Mouse (Mus musculus) midbrain, embryonic 12.5 days (tissue): ENCODE results near the gene Olfr1102. TPM values are rescaled to one million over a fixed set of nuclear protein-coding genes. Genes with fewer than 3 reads are reported as not detected.

ENCODE experiments used
- ATAC-seq: fragments of 200-750 bp; cut with Nextera tagmentation; 2 replicates; pipeline ENCODE4 v1.8.0; 2017; ENCODE audit warnings: low read depth, moderate TSS enrichment, moderate library complexity; ENCODE audit not compliant: low FRiP score
- H3K27ac ChIP-seq: fragments of 300-500 bp; sonication (generic); replicated peaks from 2 replicates; pipeline ENCODE4 v1.5.1; 2016; ENCODE audit warnings: mild to moderate bottlenecking
- H3K27me3 ChIP-seq: fragments of 300-500 bp; sonication (generic); 2 replicates; pipeline ENCODE4 v1.6.1; 2016; ENCODE audit warnings: mild to moderate bottlenecking
- H3K36me3 ChIP-seq: fragments of 300-500 bp; sonication (generic); 2 replicates; pipeline ENCODE4 v1.6.1; 2016
- H3K4me1 ChIP-seq: fragments of 300-500 bp; sonication (generic); 2 replicates; pipeline ENCODE4 v1.6.1; 2016
- H3K4me2 ChIP-seq: fragments of 300-500 bp; sonication (generic); replicated peaks from 2 replicates; pipeline ENCODE4 v1.6.1; 2016; ENCODE audit warnings: mild to moderate bottlenecking, moderate library complexity
- H3K4me3 ChIP-seq: fragments of 300-500 bp; sonication (generic); 2 replicates; pipeline ENCODE4 v1.5.1; 2016; ENCODE audit warnings: mild to moderate bottlenecking
- H3K9ac ChIP-seq: fragments of 300-500 bp; sonication (generic); replicated peaks from 2 replicates; pipeline ENCODE4 v1.6.1; 2016; ENCODE audit warnings: mild to moderate bottlenecking, moderate library complexity
- H3K9me3 ChIP-seq: fragments of 300-500 bp; sonication (generic); 2 replicates; pipeline ENCODE4 v1.6.1; 2016; ENCODE audit warnings: mild to moderate bottlenecking
- WGBS: fragments of 180-500 bp; shearing (Covaris S2); methylation state at CpG from one replicate; pipeline ENCODE4 v1.1.7; 2016; 5-methylcytosine and 5-hydroxymethylcytosine counted together
- polyA plus RNA-seq: library from polyadenylated mRNA; unstranded; fragments of >200 nt; fragmentation: Nextera tagmentation; extraction: Ambion mirVana; gene quantifications from 2 replicates; pipeline ENCODE4 v1.2.1, GENCODE M21; 2016

Gene Olfr1102
- not detected in 2 replicates for polyA plus RNA-seq

DNA sequence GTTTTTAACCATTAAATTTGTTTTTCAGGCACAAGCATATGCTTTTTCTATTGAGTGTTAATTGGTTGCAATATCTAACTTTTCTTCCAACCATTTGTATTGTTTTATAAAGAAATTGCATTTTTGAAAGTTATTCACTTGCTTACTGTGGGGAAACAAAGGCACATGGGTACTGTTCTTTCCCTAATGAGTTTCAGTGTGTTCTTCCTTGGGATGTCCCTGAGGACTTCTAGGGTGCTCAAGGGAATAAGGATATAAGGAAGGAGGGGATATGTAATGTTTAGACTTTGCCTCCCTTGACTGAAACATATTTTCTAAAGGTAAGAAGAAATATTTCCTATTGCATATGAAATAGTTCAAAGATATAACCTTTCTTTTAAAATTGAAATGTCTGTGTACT is at the start of gene Olfr1102:
Gene Olfr1102 (plus strand): TSS at position 301 of the 400 bp plus-strand sequence.
- Histone ChIP-seq H3K4me3 (no peak within 1 kb of the TSS), H3K4me2 (no peak within 1 kb of the TSS), H3K9ac (no peak within 1 kb of the TSS), H3K9me3 (no peaks in the 10 kb centered on the region), H3K27me3 (no peaks in the 10 kb centered on the region), H3K4me1 (no peaks in the 10 kb centered on the region), H3K27ac (no peak within 1 kb of the TSS), H3K36me3 (no peaks in the 10 kb centered on the region)
- no peak for ATAC-seq

DNA sequence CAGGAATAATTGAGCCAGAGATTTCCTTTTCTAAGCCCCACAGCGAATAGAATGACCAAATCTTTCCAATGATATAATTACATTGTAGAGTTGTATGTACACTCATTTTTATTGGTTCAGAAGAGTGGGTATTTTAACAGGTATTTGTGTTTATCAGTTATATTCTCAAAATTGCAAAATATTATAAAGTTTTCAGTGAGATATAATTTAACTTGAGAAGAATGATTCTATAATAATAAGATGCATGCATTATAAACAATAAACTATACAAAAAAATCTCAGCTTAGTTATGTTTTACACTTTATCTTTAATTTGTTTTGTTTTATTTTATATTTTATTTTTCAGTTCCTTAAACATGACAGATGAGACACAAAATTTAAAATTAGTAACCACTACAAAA is 37.6 kb upstream of the Olfr1102 start, which contains the start of gene Olfr1099:
Gene Olfr1099 (minus strand): TSS at position 101 of the 400 bp plus-strand sequence.
- Histone ChIP-seq H3K9me3 (no peaks in the 10 kb centered on the region), H3K9ac (no peak within 1 kb of the TSS), H3K4me2 (no peak within 1 kb of the TSS), H3K27me3 (no peaks in the 10 kb centered on the region), H3K4me3 (no peak within 1 kb of the TSS), H3K4me1 (no peaks in the 10 kb centered on the region), H3K36me3 (no peaks in the 10 kb centered on the region), H3K27ac (no peak within 1 kb of the TSS)
- 89% methylated on average over 1 of the region's 1 CpGs for WGBS
- ATAC-seq = no peak

DNA sequence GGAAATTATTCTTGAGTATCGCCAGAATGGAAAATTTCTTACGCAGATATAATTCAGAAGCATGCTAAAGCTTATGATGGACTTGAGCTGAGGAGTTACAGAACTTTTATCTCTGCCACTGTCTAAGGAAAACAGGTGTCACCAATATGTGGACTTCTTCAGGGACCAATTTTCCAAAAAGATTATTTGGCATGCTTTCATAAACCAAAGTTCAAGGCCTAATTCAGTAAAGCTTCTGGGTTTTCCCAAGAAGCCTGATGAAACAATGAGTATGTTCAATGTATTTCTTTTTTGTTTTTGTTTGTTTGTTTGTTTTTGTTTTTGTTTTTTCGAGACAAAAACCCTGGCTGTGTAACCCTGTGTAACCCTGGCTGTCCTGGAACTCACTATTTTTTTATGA is 18.3 kb upstream of the Olfr1102 start, which contains the start of gene Olfr1100:
Gene Olfr1100 (minus strand): TSS at position 101 of the 400 bp plus-strand sequence.
- Histone ChIP-seq H3K36me3 (no peaks in the 10 kb centered on the region), H3K27me3 (no peaks in the 10 kb centered on the region), H3K4me1 (no peaks in the 10 kb centered on the region), H3K4me2 (no peak within 1 kb of the TSS), H3K4me3 (no peak within 1 kb of the TSS), H3K27ac (no peak within 1 kb of the TSS), H3K9me3 (no peaks in the 10 kb centered on the region), H3K9ac (no peak within 1 kb of the TSS)
- WGBS = 81% methylated on average over 3 of the region's 3 CpGs
- no peak for ATAC-seq

DNA sequence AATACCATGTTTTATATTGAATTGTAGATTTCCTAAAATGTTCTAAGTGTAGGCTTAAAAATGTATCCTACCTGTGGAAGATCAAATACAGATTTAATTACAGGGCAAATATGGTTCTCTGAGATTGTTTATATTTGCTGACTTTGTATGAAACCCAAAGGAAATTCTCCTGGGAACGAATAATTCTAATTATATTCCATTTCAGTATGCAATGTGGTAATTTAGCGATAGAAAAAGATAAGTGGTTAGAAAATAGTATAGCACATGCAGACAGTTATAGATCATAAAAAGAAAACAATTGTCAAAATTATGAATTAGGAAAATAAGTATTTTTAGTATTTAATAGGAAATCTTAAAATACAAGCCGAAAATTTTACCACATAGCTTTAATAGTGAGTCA is 7.1 kb upstream of the Olfr1102 start, which contains the start of gene Olfr1101:
Gene Olfr1101 (minus strand): TSS at position 101 of the 400 bp plus-strand sequence.
- ATAC-seq = no peak
- H3K4me3 ChIP-seq = no peak within 1 kb of the TSS
- H3K4me2 ChIP-seq = no peak within 1 kb of the TSS
- H3K9me3 ChIP-seq = no peaks in the 10 kb centered on the region
- WGBS = 82% methylated on average over 3 of the region's 3 CpGs
- H3K27ac ChIP-seq = no peak within 1 kb of the TSS
- H3K27me3 ChIP-seq = no peaks in the 10 kb centered on the region
- H3K36me3 ChIP-seq = no peaks in the 10 kb centered on the region
- H3K4me1 ChIP-seq = no peaks in the 10 kb centered on the region
- no peak within 1 kb of the TSS for H3K9ac ChIP-seq

DNA sequence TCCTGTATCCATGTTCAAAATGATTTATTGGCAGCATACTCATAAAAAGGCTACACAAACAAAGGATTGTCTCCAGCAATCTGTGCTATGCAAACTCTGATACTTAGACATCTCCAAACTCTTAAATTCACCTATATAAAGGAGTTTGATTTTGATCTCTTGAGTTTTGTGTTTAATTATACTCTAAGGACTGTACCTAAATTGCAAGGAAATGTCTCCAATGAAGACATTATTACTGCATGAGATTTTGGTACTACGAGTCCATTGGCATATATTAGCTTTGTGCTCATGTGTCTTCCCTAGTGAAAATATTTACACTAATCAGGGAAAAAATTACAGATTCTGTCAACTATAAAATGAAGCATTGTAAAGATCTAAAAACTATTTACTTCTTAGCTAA is 28.8 kb downstream of the Olfr1102 start, which contains the start of gene Olfr1104:
Gene Olfr1104 (minus strand): TSS at position 101 of the 400 bp plus-strand sequence.
- no peak for ATAC-seq
- no peak within 1 kb of the TSS for H3K27ac ChIP-seq
- no peaks in the 10 kb centered on the region for H3K36me3 ChIP-seq
- no peak within 1 kb of the TSS for H3K9ac ChIP-seq
- WGBS = 85% methylated on average over 1 of the region's 1 CpGs
- H3K4me3 ChIP-seq = no peak within 1 kb of the TSS
- no peak within 1 kb of the TSS for H3K4me2 ChIP-seq
- no peaks in the 10 kb centered on the region for H3K9me3 ChIP-seq
- H3K4me1 ChIP-seq = no peaks in the 10 kb centered on the region
- H3K27me3 ChIP-seq = no peaks in the 10 kb centered on the region

DNA sequence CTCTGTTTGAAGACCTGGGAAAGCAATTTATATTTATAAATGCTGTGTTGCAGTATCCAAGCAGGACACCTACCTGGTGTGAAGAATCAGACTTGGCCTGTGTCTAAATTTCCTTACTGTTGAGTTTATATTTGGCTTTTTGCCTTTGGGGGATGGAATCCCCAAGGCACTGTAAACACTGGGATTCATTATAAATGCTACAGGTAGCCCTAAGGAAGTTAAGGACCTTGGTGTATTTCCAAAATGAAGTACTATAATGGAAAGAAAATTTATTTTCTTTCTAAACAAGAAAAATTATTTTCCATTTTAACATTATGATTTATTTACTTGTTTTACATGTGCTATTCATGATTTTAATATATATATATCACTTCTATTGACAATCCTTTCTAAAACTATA is 38.2 kb downstream of the Olfr1102 start, which contains the start of gene Olfr1105:
Gene Olfr1105 (minus strand): TSS at position 101 of the 400 bp plus-strand sequence.
- Histone ChIP-seq H3K4me2 (no peak within 1 kb of the TSS), H3K4me3 (no peak within 1 kb of the TSS), H3K4me1 (no peaks in the 10 kb centered on the region), H3K27me3 (no peaks in the 10 kb centered on the region), H3K9ac (no peak within 1 kb of the TSS), H3K9me3 (no peaks in the 10 kb centered on the region), H3K36me3 (no peaks in the 10 kb centered on the region), H3K27ac (no peak within 1 kb of the TSS)
- ATAC-seq = no peak

DNA sequence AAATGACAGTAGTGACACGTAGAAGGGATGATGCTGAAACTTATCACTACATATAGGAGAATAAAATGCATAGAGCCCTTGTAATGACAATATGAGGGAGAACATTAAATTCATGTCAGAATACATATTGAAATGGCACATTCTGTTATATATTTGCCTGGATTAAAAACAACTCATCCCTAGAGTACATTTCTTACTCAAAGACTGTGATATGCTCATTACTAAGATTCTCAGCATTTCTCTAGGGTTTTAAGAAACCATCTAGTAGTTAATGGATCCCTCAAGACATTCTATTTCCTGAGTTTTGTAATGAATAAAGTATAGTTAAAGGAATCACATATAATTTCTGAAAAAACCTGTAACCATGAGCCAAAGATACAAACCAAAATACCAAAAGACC is 54.0 kb downstream of the Olfr1102 start, which contains the start of gene Olfr1106:
Gene Olfr1106 (minus strand): TSS at position 101 of the 400 bp plus-strand sequence.
- Histone ChIP-seq H3K4me3 (no peak within 1 kb of the TSS), H3K4me2 (no peak within 1 kb of the TSS), H3K36me3 (no peaks in the 10 kb centered on the region), H3K27me3 (no peaks in the 10 kb centered on the region), H3K9me3 (no peaks in the 10 kb centered on the region), H3K4me1 (no peaks in the 10 kb centered on the region), H3K9ac (no peak within 1 kb of the TSS), H3K27ac (no peak within 1 kb of the TSS)
- ATAC-seq = no peak
- WGBS = 81% methylated on average over 1 of the region's 1 CpGs

Other genes with a start within 250 kb of the Olfr1102 start
- gene Olfr1090, start 239.4 kb upstream of the Olfr1102 start, polyA plus RNA-seq = not detected in 2 replicates
- gene Olfr1093, start 215.9 kb upstream of the Olfr1102 start, polyA plus RNA-seq = not detected in 2 replicates
- not detected in 2 replicates for gene Olfr141, start 188.4 kb upstream of the Olfr1102 start, polyA plus RNA-seq
- not detected in 2 replicates for gene Olfr1094, start 173.7 kb upstream of the Olfr1102 start, polyA plus RNA-seq
- not detected in 2 replicates for gene Olfr1095, start 146.7 kb upstream of the Olfr1102 start, polyA plus RNA-seq
- gene Gm13723, start 123.6 kb upstream of the Olfr1102 start, polyA plus RNA-seq = not detected in 2 replicates
- gene Olfr1097, start 106.2 kb upstream of the Olfr1102 start, polyA plus RNA-seq = not detected in 2 replicates
- gene Olfr1098, start 73.9 kb upstream of the Olfr1102 start, polyA plus RNA-seq = not detected in 2 replicates
- not detected in 2 replicates for gene Olfr1099, start 37.7 kb upstream of the Olfr1102 start, polyA plus RNA-seq
- gene Olfr1100, start 18.4 kb upstream of the Olfr1102 start, polyA plus RNA-seq = not detected in 2 replicates
- not detected in 2 replicates for gene Olfr1101, start 7.2 kb upstream of the Olfr1102 start, polyA plus RNA-seq
- gene Olfr1104, start 28.7 kb downstream of the Olfr1102 start, polyA plus RNA-seq = not detected in 2 replicates
- not detected in 2 replicates for gene Olfr1105, start 38.1 kb downstream of the Olfr1102 start, polyA plus RNA-seq
- gene Olfr1106, start 53.9 kb downstream of the Olfr1102 start, polyA plus RNA-seq = not detected in 2 replicates
- not detected in 2 replicates for gene Olfr1107, start 77.4 kb downstream of the Olfr1102 start, polyA plus RNA-seq
- gene Olfr1109, start 97.6 kb downstream of the Olfr1102 start, polyA plus RNA-seq = not detected in 2 replicates
- not detected in 2 replicates for gene Olfr259, start 116.2 kb downstream of the Olfr1102 start, polyA plus RNA-seq
- not detected in 2 replicates for gene Olfr1110, start 141.9 kb downstream of the Olfr1102 start, polyA plus RNA-seq
- not detected in 2 replicates for gene Olfr1111, start 154.2 kb downstream of the Olfr1102 start, polyA plus RNA-seq
- not detected in 2 replicates for gene Olfr1112, start 189.4 kb downstream of the Olfr1102 start, polyA plus RNA-seq
- not detected in 2 replicates for gene Olfr1113, start 210.6 kb downstream of the Olfr1102 start, polyA plus RNA-seq
- not detected in 2 replicates for gene Olfr1115, start 249.6 kb downstream of the Olfr1102 start, polyA plus RNA-seq